Mouse (Mus musculus) adrenal gland, adult (tissue): ENCODE results near the gene AU040320.

ENCODE experiments used
- DNase-seq, 2 experiments: peaks; one replicate each; pipeline ENCODE4 v3.0.0; 2022 to 2023; ENCODE audit warnings: low spot score in 1 of 2; ENCODE audit not compliant: inconsistent age in 2 of 2

AU040320 gene

GRCm38 (mm10) chr4:126749553-126749952 lies 3.8 kb upstream of the AU040320 start:
- DNase-seq = peak in 1 of 2 experiments; percentile 21

GRCm38 (mm10) chr4:126750046-126750683 lies 3.2 kb upstream of the AU040320 start:
- peak; percentile 28 to 65 for DNase-seq

- DNase-seq = peak in 1 of 2 experiments; percentile 24
Measured at GRCm38 (mm10) chr4:126750863-126751555, 2.3 kb upstream of the AU040320 start.

- no peak for DNase-seq
Measured at GRCm38 (mm10) chr4:126751556-126752023, 1.8 kb upstream of the AU040320 start.

GRCm38 (mm10) chr4:126752024-126752607 lies 1.2 kb upstream of the AU040320 start:
- DNase-seq = peak; percentile 28 to 63

GRCm38 (mm10) chr4:126752608-126753141 lies 669 bp upstream of the AU040320 start:
- peak in 1 of 2 experiments; percentile 47 for DNase-seq

- no peak for DNase-seq
Measured at GRCm38 (mm10) chr4:126754231-126754611, 877 bp downstream of the AU040320 start.

GRCm38 (mm10) chr4:126754736-126755374 lies 1.5 kb downstream of the AU040320 start:
- DNase-seq = no peak

GRCm38 (mm10) chr4:126756766-126757165 lies 3.4 kb downstream of the AU040320 start:
- peak; percentile 38 to 79 for DNase-seq

- no peak for DNase-seq
Measured at GRCm38 (mm10) chr4:126758299-126758698, 5.0 kb downstream of the AU040320 start.

- DNase-seq = no peak
Measured at GRCm38 (mm10) chr4:126759435-126759834, 6.1 kb downstream of the AU040320 start.

GRCm38 (mm10) chr4:126762586-126763359 lies 9.4 kb downstream of the AU040320 start:
- no peak for DNase-seq

GRCm38 (mm10) chr4:126763483-126763882 lies 10.1 kb downstream of the AU040320 start:
- DNase-seq = no peak

- DNase-seq = no peak
Measured at GRCm38 (mm10) chr4:126769800-126770563, 16.6 kb downstream of the AU040320 start.

GRCm38 (mm10) chr4:126770831-126771230 lies 17.5 kb downstream of the AU040320 start:
- DNase-seq = no peak

- DNase-seq = no peak
Measured at GRCm38 (mm10) chr4:126773871-126774270, 20.5 kb downstream of the AU040320 start.

GRCm38 (mm10) chr4:126775182-126775581 lies 21.8 kb downstream of the AU040320 start:
- DNase-seq = no peak

- DNase-seq = no peak
Measured at GRCm38 (mm10) chr4:126779148-126779581, 25.8 kb downstream of the AU040320 start.
